Mouse (Mus musculus) midbrain, embryonic 15.5 days (tissue): ENCODE results near the gene Phldb2. TPM values are rescaled to one million over a fixed set of nuclear protein-coding genes. Genes with fewer than 3 reads are reported as not detected.

Source experiments
- ATAC-seq: fragments of 200-750 bp; cut with Nextera tagmentation; replicated peaks from 2 replicates; pipeline ENCODE4 v1.8.0; 2017; ENCODE audit warnings: moderate TSS enrichment
- H3K27ac ChIP-seq: fragments of 300-500 bp; sonication (generic); 2 replicates; pipeline ENCODE4 v1.5.1; 2015; ENCODE audit warnings: mild to moderate bottlenecking, inconsistent platforms
- H3K27me3 ChIP-seq: fragments of 300-500 bp; sonication (generic); replicated peaks from 2 replicates; pipeline ENCODE4 v1.6.1; 2015; ENCODE audit warnings: inconsistent platforms
- H3K36me3 ChIP-seq: fragments of 300-500 bp; sonication (generic); replicated peaks from 2 replicates; pipeline ENCODE4 v1.6.1; 2015; ENCODE audit warnings: inconsistent platforms
- H3K4me1 ChIP-seq: fragments of 300-500 bp; sonication (generic); 2 replicates; pipeline ENCODE4 v1.6.1; 2015; ENCODE audit warnings: inconsistent platforms
- H3K4me2 ChIP-seq: fragments of 300-500 bp; sonication (generic); 2 replicates; pipeline ENCODE4 v1.6.1; 2015; ENCODE audit warnings: inconsistent platforms, mild to moderate bottlenecking, moderate library complexity
- H3K4me3 ChIP-seq: fragments of 300-500 bp; sonication (generic); 2 replicates; pipeline ENCODE4 v1.5.1; 2015; ENCODE audit warnings: mild to moderate bottlenecking, inconsistent platforms
- H3K9ac ChIP-seq: fragments of 300-500 bp; sonication (generic); 2 replicates; pipeline ENCODE4 v1.6.1; 2015; ENCODE audit warnings: mild to moderate bottlenecking, inconsistent platforms
- H3K9me3 ChIP-seq: fragments of 300-500 bp; sonication (generic); 2 replicates; pipeline ENCODE4 v1.6.1; 2016; ENCODE audit warnings: inconsistent platforms
- WGBS: fragments of 180-500 bp; shearing (Covaris S2); methylation state at CpG from one replicate; pipeline ENCODE4 v1.1.7; 2015; ENCODE audit warnings: mixed read lengths; 5-methylcytosine and 5-hydroxymethylcytosine counted together
- polyA plus RNA-seq: library from polyadenylated mRNA; unstranded; fragments of >200 nt; fragmentation: Nextera tagmentation; extraction: Ambion mirVana; gene quantifications from 2 replicates; pipeline ENCODE4 v1.2.1, GENCODE M21; 2015

Phldb2 gene
- polyA plus RNA-seq, 1 experiment from 2014 or later: 7.8 TPM

- Histone ChIP-seq H3K36me3 (no peaks in the 10 kb centered on the region), H3K9me3 (no peaks in the 10 kb centered on the region), H3K9ac (no peak overlapping the region), H3K4me1 (no peaks in the 10 kb centered on the region), H3K4me2 (no peak overlapping the region), H3K27me3 (no peaks in the 10 kb centered on the region), H3K4me3 (no peak overlapping the region), H3K27ac (no peak overlapping the region)
- ATAC-seq: no peak
- WGBS: 85% methylated on average over 2 of the region's 2 CpGs
These were observed 154.8 kb downstream of the Phldb2 start for GRCm38 (mm10) chr16:45798591-45798990.

GRCm38 (mm10) chr16:45796815-45797214 lies 156.6 kb downstream of the Phldb2 start:
- WGBS: 69% methylated on average over 2 of the region's 2 CpGs
- no peak for ATAC-seq

GRCm38 (mm10) chr16:45795188-45795693 lies 158.2 kb downstream of the Phldb2 start:
- Histone ChIP-seq H3K36me3 (no peaks in the 10 kb centered on the region), H3K4me2 (no peak overlapping the region), H3K4me3 (no peak overlapping the region), H3K9ac (no peak overlapping the region), H3K27ac (no peak overlapping the region), H3K4me1 (no peaks in the 10 kb centered on the region), H3K27me3 (no peaks in the 10 kb centered on the region), H3K9me3 (no peaks in the 10 kb centered on the region)
- 90% methylated on average over 5 of the region's 5 CpGs for WGBS
- no peak for ATAC-seq

More at GRCm38 (mm10) chr16:45796815-45797214, 156.6 kb downstream of the Phldb2 start:
- Histone ChIP-seq H3K9me3 (no peaks in the 10 kb centered on the region), H3K9ac (no peak overlapping the region), H3K36me3 (no peaks in the 10 kb centered on the region), H3K4me1 (no peaks in the 10 kb centered on the region), H3K4me2 (no peak overlapping the region), H3K27ac (no peak overlapping the region), H3K4me3 (no peak overlapping the region), H3K27me3 (no peaks in the 10 kb centered on the region)

GRCm38 (mm10) chr16:45792781-45793180 lies 160.6 kb downstream of the Phldb2 start:
- 87% methylated on average over 2 of the region's 2 CpGs for WGBS
- H3K27ac ChIP-seq: no peak overlapping the region
- H3K9ac ChIP-seq: no peak overlapping the region
- H3K4me2 ChIP-seq: no peak overlapping the region
- no peaks in the 10 kb centered on the region for H3K36me3 ChIP-seq
- no peaks in the 10 kb centered on the region for H3K9me3 ChIP-seq
- no peak overlapping the region for H3K4me3 ChIP-seq
- no peaks in the 10 kb centered on the region for H3K4me1 ChIP-seq
- ATAC-seq: no peak
- H3K27me3 ChIP-seq: no peaks in the 10 kb centered on the region

- no peak overlapping the region for H3K4me3 ChIP-seq
- H3K9me3 ChIP-seq: no peaks in the 10 kb centered on the region
- no peak overlapping the region for H3K27ac ChIP-seq
- 70% methylated on average over 5 of the region's 5 CpGs for WGBS
- H3K4me2 ChIP-seq: no peak overlapping the region
- no peak for ATAC-seq
- no peaks in the 10 kb centered on the region for H3K27me3 ChIP-seq
- no peak overlapping the region for H3K9ac ChIP-seq
- no peaks in the 10 kb centered on the region for H3K4me1 ChIP-seq
- no peaks in the 10 kb centered on the region for H3K36me3 ChIP-seq
These were observed 162.1 kb downstream of the Phldb2 start for GRCm38 (mm10) chr16:45791286-45791685.

- Histone ChIP-seq H3K36me3 (no peaks in the 10 kb centered on the region), H3K4me2 (no peak overlapping the region), H3K9me3 (no peaks in the 10 kb centered on the region), H3K4me3 (no peak overlapping the region), H3K27ac (no peak overlapping the region), H3K9ac (no peak overlapping the region), H3K4me1 (no peaks in the 10 kb centered on the region), H3K27me3 (no peaks in the 10 kb centered on the region)
- ATAC-seq: no peak
- WGBS: 97% methylated on average over 2 of the region's 2 CpGs
These were observed 164.1 kb downstream of the Phldb2 start for GRCm38 (mm10) chr16:45789311-45789710.

GRCm38 (mm10) chr16:45787650-45788049 lies 165.7 kb downstream of the Phldb2 start:
- H3K27ac ChIP-seq: no peak overlapping the region
- no peak overlapping the region for H3K4me3 ChIP-seq
- H3K27me3 ChIP-seq: no peaks in the 10 kb centered on the region
- ATAC-seq: no peak
- H3K9me3 ChIP-seq: no peaks in the 10 kb centered on the region
- H3K9ac ChIP-seq: no peak overlapping the region
- H3K4me2 ChIP-seq: no peak overlapping the region
- no peaks in the 10 kb centered on the region for H3K4me1 ChIP-seq
- 91% methylated on average over 6 of the region's 6 CpGs for WGBS
- H3K36me3 ChIP-seq: no peaks in the 10 kb centered on the region

- no peak overlapping the region for H3K4me3 ChIP-seq
- no peaks in the 10 kb centered on the region for H3K36me3 ChIP-seq
- no peaks in the 10 kb centered on the region for H3K27me3 ChIP-seq
- no peak overlapping the region for H3K4me2 ChIP-seq
- no peaks in the 10 kb centered on the region for H3K4me1 ChIP-seq
- no peak overlapping the region for H3K9ac ChIP-seq
- H3K27ac ChIP-seq: no peak overlapping the region
- no peaks in the 10 kb centered on the region for H3K9me3 ChIP-seq
- WGBS: 42% methylated on average over 8 of the region's 8 CpGs
- no peak for ATAC-seq
These were observed 166.8 kb downstream of the Phldb2 start for GRCm38 (mm10) chr16:45786639-45787038.

- 78% methylated on average over 6 of the region's 6 CpGs for WGBS
- no peak overlapping the region for H3K4me3 ChIP-seq
- no peaks in the 10 kb centered on the region for H3K27me3 ChIP-seq
- no peak for ATAC-seq
- no peak overlapping the region for H3K9ac ChIP-seq
- no peak overlapping the region for H3K4me2 ChIP-seq
- H3K9me3 ChIP-seq: no peaks in the 10 kb centered on the region
- H3K4me1 ChIP-seq: no peaks in the 10 kb centered on the region
- H3K36me3 ChIP-seq: no peaks in the 10 kb centered on the region
- H3K27ac ChIP-seq: no peak overlapping the region
These were observed 173.4 kb downstream of the Phldb2 start for GRCm38 (mm10) chr16:45780001-45780400.

GRCm38 (mm10) chr16:45774813-45775212 lies 178.6 kb downstream of the Phldb2 start:
- H3K9me3 ChIP-seq: no peaks in the 10 kb centered on the region
- H3K27ac ChIP-seq: no peak overlapping the region
- H3K36me3 ChIP-seq: no peaks in the 10 kb centered on the region
- no peaks in the 10 kb centered on the region for H3K4me1 ChIP-seq
- ATAC-seq: no peak
- no peak overlapping the region for H3K9ac ChIP-seq
- WGBS: 85% methylated on average over 5 of the region's 5 CpGs
- H3K27me3 ChIP-seq: no peaks in the 10 kb centered on the region
- H3K4me2 ChIP-seq: no peak overlapping the region
- H3K4me3 ChIP-seq: no peak overlapping the region

- Histone ChIP-seq H3K27me3 (no peaks in the 10 kb centered on the region), H3K27ac (no peak overlapping the region), H3K4me3 (no peak overlapping the region), H3K4me2 (no peak overlapping the region), H3K9me3 (no peaks in the 10 kb centered on the region), H3K36me3 (no peaks in the 10 kb centered on the region), H3K4me1 (no peaks in the 10 kb centered on the region), H3K9ac (no peak overlapping the region)
- 92% methylated on average over 6 of the region's 6 CpGs for WGBS
- ATAC-seq: no peak
These were observed 182.5 kb downstream of the Phldb2 start for GRCm38 (mm10) chr16:45770914-45771313.

- Histone ChIP-seq H3K36me3 (no peaks in the 10 kb centered on the region), H3K27me3 (no peaks in the 10 kb centered on the region), H3K9ac (no peak overlapping the region), H3K4me1 (no peaks in the 10 kb centered on the region), H3K27ac (no peak overlapping the region), H3K4me3 (no peak overlapping the region), H3K9me3 (no peaks in the 10 kb centered on the region), H3K4me2 (no peak overlapping the region)
- ATAC-seq: peak; percentile 71; the same call in 1 of the 2 replicates
- 61% methylated on average over 10 of the region's 10 CpGs for WGBS
These were observed 185.4 kb downstream of the Phldb2 start for GRCm38 (mm10) chr16:45767853-45768640.

GRCm38 (mm10) chr16:45767434-45767833 lies 186.0 kb downstream of the Phldb2 start:
- no peak for ATAC-seq
- H3K9me3 ChIP-seq: no peaks in the 10 kb centered on the region
- H3K27me3 ChIP-seq: no peaks in the 10 kb centered on the region
- H3K36me3 ChIP-seq: no peaks in the 10 kb centered on the region
- no peak overlapping the region for H3K27ac ChIP-seq
- H3K4me3 ChIP-seq: no peak overlapping the region
- H3K4me2 ChIP-seq: no peak overlapping the region
- no peak overlapping the region for H3K9ac ChIP-seq
- H3K4me1 ChIP-seq: no peaks in the 10 kb centered on the region
- 37% methylated on average over 4 of the region's 4 CpGs for WGBS
